Mouse (Mus musculus): Measurements from ENCODE around the gene Nptxr. TPM values are rescaled to one million over a fixed set of nuclear protein-coding genes. Genes with fewer than 3 reads are reported as not detected.

Gene Nptxr
- polyA plus RNA-seq, 1 experiment from 2014 or later: 7.6 TPM

Other genes with a start within 250 kb of the Nptxr start
- gene Dmc1, start 199.7 kb downstream of the Nptxr start, polyA plus RNA-seq (2014; fragmentation: Nextera tagmentation; extraction: Ambion mirVana): 0.43 and 0.74 TPM in 2 replicates
- gene Fam227a, start 145.8 kb downstream of the Nptxr start, polyA plus RNA-seq (2014; fragmentation: Nextera tagmentation; extraction: Ambion mirVana): 3.4 and 5.3 TPM in 2 replicates
- 111 and 118 TPM in 2 replicates for gene Cby1, start 145.6 kb downstream of the Nptxr start, polyA plus RNA-seq (2014; fragmentation: Nextera tagmentation; extraction: Ambion mirVana)
- 299 and 300 TPM in 2 replicates for gene Tomm22, start 133.9 kb downstream of the Nptxr start, polyA plus RNA-seq (2014; fragmentation: Nextera tagmentation; extraction: Ambion mirVana)
- gene Josd1, start 116.8 kb downstream of the Nptxr start, polyA plus RNA-seq (2014; fragmentation: Nextera tagmentation; extraction: Ambion mirVana): 14.7 and 15.2 TPM in 2 replicates
- 36.2 and 43.5 TPM in 2 replicates for gene Gtpbp1, start 113.9 kb downstream of the Nptxr start, polyA plus RNA-seq (2014; fragmentation: Nextera tagmentation; extraction: Ambion mirVana)
- gene Sun2, start 62.2 kb downstream of the Nptxr start, polyA plus RNA-seq (2014; fragmentation: Nextera tagmentation; extraction: Ambion mirVana): 4.8 and 7.6 TPM in 2 replicates
- gene Dnal4, start 26.9 kb downstream of the Nptxr start, polyA plus RNA-seq (2014; fragmentation: Nextera tagmentation; extraction: Ambion mirVana): 96.1 and 101 TPM in 2 replicates
- gene Npcd, start 29.5 kb upstream of the Nptxr start, polyA plus RNA-seq (2014; fragmentation: Nextera tagmentation; extraction: Ambion mirVana): not detected in 2 replicates
- gene Cbx6, start 29.9 kb upstream of the Nptxr start, polyA plus RNA-seq (2014; fragmentation: Nextera tagmentation; extraction: Ambion mirVana): 18.1 and 29.1 TPM in 2 replicates
- 4.8 and 5.6 TPM in 2 replicates for gene Apobec3, start 86.9 kb upstream of the Nptxr start, polyA plus RNA-seq (2014; fragmentation: Nextera tagmentation; extraction: Ambion mirVana)
- gene Cbx7, start 166.4 kb upstream of the Nptxr start, polyA plus RNA-seq (2014; fragmentation: Nextera tagmentation; extraction: Ambion mirVana): 1.6 and 2.1 TPM in 2 replicates
- 2.7 and 3.4 TPM in 2 replicates for gene Pdgfb, start 210.2 kb upstream of the Nptxr start, polyA plus RNA-seq (2014; fragmentation: Nextera tagmentation; extraction: Ambion mirVana)